Mouse (Mus musculus): ENCODE measurements around the gene Gm4869.

The Gm4869 gene

DNA sequence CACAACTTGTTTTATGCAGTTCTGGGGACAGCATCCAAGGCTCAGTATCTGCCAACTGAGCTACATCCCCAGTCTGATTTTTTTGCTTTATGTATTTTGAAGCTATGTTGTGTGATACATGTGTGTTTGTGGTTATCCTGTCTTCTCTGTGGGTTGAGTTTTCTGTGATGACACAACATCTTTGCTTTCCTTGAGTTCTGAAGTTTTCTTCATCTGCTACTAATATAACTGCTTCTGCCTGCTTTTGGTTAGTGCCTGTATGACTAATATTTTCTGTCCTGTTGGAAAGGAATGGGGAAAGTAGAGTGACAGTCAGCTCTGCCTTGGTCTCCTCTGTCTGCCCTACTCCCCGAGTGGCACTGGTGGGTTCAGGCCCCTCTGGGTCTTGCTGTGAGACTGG, 75.8 kb downstream of the Gm4869 start:
- no peak for DNase-seq (ENCODE audit: low read depth)

DNA sequence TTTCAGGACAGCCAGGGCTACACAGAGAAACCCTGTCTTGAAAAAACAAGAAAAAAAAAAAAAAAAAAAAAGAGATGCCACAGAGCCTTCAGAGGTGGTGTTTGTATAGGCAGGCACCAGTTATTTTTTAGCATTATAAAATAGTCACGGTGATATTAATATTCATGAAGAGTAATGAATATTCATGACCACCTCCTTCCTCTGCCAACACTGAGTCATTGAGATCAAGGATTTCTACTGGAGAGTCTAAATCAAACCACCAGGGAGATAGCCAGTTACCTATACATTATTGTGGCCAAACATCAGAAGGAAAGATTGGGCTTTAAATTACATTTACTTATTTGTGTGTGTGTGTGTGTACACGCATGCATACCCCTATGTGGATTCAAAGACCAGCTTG, 81.3 kb downstream of the Gm4869 start:
- no peak for DNase-seq (ENCODE audit: low read depth)

DNA sequence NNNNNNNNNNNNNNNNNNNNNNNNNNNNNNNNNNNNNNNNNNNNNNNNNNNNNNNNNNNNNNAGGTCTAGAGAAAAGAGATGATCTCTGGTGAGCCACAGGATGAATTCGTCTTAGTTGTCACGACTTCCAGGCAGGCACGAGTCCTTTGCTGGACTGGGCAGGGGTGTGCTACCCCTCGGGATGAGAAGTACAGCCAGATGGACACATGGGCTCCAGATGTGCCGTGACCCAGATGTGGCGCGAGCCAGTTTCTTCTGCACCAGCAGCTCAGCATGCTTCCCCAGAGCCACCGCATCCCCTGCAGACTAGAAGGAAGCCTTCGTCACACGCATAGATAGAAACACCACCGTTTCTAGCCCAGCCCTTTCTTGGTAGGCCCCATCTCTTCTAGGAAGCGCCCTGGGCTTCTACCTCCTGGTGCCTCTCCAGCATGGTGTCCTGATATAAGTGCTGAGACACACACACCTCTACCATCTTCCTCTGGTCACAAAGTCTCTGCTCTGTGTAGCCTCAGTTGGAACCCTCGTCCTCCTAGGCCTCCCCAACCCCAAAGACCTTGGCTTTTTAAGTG, 92.8 kb downstream of the Gm4869 start:
- no peak for DNase-seq (ENCODE audit: low read depth)

DNA sequence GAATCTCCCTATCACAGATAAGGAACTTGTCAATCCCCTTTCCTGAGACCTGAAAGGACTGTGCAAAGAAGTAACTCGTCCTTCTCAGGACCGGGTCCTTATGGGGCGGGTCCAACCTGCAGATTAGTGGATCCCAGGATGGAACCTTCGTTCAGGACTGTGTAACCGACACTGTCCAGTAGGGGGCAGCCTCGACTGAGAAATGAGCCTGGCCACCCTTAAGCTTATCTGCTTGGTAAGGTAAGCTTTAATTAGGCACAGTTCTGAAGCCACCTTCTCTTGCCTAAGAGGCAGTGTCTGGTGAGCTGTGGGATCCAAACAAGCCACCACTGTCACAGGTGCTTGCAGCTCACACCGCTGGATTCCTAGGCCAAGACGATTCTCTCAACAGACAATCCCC, 94.7 kb downstream of the Gm4869 start:
- DNase-seq (ENCODE audit: low read depth): peak; percentile 73

DNA sequence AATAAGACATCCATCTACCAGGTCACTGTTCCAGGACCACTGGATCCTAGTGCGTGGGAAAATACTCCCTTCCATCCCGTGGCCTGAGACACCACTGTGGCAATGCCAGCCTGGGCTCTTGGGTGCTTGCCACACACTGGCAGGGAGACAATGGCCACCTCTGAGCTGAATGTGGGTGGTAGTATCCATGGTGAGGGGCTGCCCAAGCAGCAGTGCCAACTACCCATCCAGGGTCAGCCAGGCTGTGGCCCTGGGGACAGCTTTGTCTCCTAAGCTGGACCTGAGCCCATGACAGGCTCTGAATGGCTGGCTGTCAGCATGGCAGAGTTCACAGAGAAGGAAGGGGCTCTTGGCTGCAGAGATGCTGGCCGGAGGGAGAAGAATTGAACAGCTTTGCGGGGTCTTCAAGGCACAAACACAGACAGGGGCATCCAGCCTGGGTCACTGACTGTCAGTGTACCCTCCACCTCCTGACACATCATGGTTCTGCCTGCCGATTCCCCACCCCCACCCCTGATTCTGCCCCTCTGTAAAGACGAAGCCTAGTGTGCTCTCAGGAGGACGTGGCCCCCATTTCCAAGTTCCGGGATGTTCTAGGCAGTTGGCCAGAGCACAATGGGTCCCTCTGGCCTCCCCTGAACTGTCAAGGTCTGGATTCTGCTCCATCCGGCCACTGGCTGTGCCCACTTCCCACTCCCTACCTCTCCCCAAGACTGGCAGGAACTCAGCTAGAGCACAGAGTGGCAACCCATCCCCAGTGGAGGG, 97.5 kb downstream of the Gm4869 start:
- DNase-seq (ENCODE audit: low read depth): no peak
